Mouse (Mus musculus): ENCODE data around the gene Olfr15.

The Olfr15 gene

GRCm38 (mm10) chr16:3876346-3876745 lies 45.7 kb downstream of the Olfr15 start:
- DNase-seq = no peak

- peak; percentile 96 for DNase-seq
Observed at GRCm38 (mm10) chr16:3884201-3885064, 53.8 kb downstream of the Olfr15 start, which contains the start of the genes Zfp597 and Gm20695. TSS of gene Zfp597 (minus strand) at chr16:3884561. TSS of gene Gm20695 (plus strand) at chr16:3884648.

- no peak for DNase-seq
Observed at GRCm38 (mm10) chr16:3885065-3885670, 54.5 kb downstream of the Olfr15 start.

GRCm38 (mm10) chr16:3891621-3892295 lies 61.1 kb downstream of the Olfr15 start:
- DNase-seq = peak; percentile 28

GRCm38 (mm10) chr16:3893739-3894138 lies 63.1 kb downstream of the Olfr15 start:
- DNase-seq = no peak

Measured in right cerebral cortex, postnatal 25 days (tissue).